Mouse (Mus musculus) stomach, embryonic 14.5 days (tissue): ENCODE data around the gene Cdhr3. TPM values are rescaled to one million over a fixed set of nuclear protein-coding genes. Genes with fewer than 3 reads are reported as not detected.

Source experiments
- ATAC-seq: fragments of 200-750 bp; cut with Nextera tagmentation; 2 replicates; pipeline ENCODE4 v1.8.0; 2017; ENCODE audit warnings: low read depth, moderate TSS enrichment; ENCODE audit not compliant: insufficient number of reproducible peaks, insufficient read depth, low FRiP score
- H3K27ac ChIP-seq: fragments of 300-500 bp; sonication (generic); 2 replicates; pipeline ENCODE4 v1.5.1; 2014; ENCODE audit warnings: mild to moderate bottlenecking, low read length, moderate library complexity, mixed read lengths
- H3K27me3 ChIP-seq: fragments of 300-500 bp; sonication (generic); 2 replicates; pipeline ENCODE4 v1.6.1; 2014; ENCODE audit warnings: low read length, control low read depth, mixed read lengths; ENCODE audit not compliant: control insufficient read depth, insufficient read depth
- H3K36me3 ChIP-seq: fragments of 300-500 bp; sonication (generic); 2 replicates; pipeline ENCODE4 v1.6.1; 2014; ENCODE audit warnings: mild to moderate bottlenecking, control low read depth, low read length, moderate library complexity, mixed read lengths; ENCODE audit not compliant: control insufficient read depth, insufficient read depth
- H3K4me1 ChIP-seq: fragments of 300-500 bp; sonication (generic); 2 replicates; pipeline ENCODE4 v1.6.1; 2014; ENCODE audit warnings: low read length, control low read depth, mixed read lengths; ENCODE audit not compliant: control insufficient read depth, insufficient read depth
- H3K4me2 ChIP-seq: fragments of 300-500 bp; sonication (generic); replicated peaks from 2 replicates; pipeline ENCODE4 v1.6.1; 2014; ENCODE audit warnings: low read depth, low read length, control low read depth
- H3K4me3 ChIP-seq: fragments of 300-500 bp; sonication (generic); 2 replicates; pipeline ENCODE4 v1.5.1; 2014; ENCODE audit warnings: low read depth, low read length, control low read depth
- H3K9ac ChIP-seq: fragments of 300-500 bp; sonication (generic); replicated peaks from 2 replicates; pipeline ENCODE4 v1.6.1; 2014; ENCODE audit warnings: low read depth, mild to moderate bottlenecking, control low read depth, low read length, moderate library complexity, mixed read lengths
- H3K9me3 ChIP-seq: fragments of 300-500 bp; sonication (generic); 2 replicates; pipeline ENCODE4 v1.6.1; 2016; ENCODE audit warnings: low read depth, low read length, control low read depth; ENCODE audit not compliant: control insufficient read depth
- WGBS: fragments of 180-500 bp; shearing (Covaris S2); extraction: QIAGEN DNeasy Blood & Tissue Kit; methylation state at CpG from one replicate; pipeline ENCODE4 v1.1.7; 2014; 5-methylcytosine and 5-hydroxymethylcytosine counted together
- microRNA-seq: library from miRNA; unstranded; fragments of <30 nt; microRNA quantifications from one replicate; pipeline ENCODE4, GENCODE M21; 2016
- polyA plus RNA-seq: library from polyadenylated mRNA; unstranded; fragments of >200 nt; fragmentation: Nextera tagmentation; extraction: Ambion mirVana; gene quantifications from 2 replicates; pipeline ENCODE4 v1.2.1, GENCODE M21; 2014

The Cdhr3 gene
- polyA plus RNA-seq, 1 experiment from 2014 or later = 0.13 TPM

DNA sequence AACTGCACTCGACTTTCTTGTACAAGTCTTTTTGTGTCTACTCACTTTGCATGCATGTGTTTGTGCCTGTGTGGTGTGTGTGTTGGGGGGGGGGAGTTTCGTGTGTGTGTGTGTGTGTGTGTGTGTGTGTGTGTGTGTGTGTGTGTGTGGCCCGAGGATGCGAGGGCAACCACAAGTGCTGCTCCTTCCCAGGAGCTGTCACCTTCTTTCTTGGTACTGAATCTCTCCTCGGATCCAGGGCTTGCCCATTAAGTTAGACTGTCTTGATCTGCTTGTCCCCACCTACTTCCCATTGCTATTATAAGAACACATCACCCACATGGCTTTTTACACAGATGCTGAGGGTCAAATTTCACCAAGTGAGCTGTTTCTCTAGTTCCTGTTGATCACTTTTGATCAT lies 93.9 kb downstream of the Cdhr3 start:
- no peak overlapping the region for H3K9ac ChIP-seq
- 73% methylated on average over 5 of the region's 5 CpGs for WGBS
- no peak overlapping the region for H3K27ac ChIP-seq
- H3K27me3 ChIP-seq = no peaks in the 10 kb centered on the region
- no peaks in the 10 kb centered on the region for H3K4me1 ChIP-seq
- H3K4me2 ChIP-seq = no peak overlapping the region
- H3K4me3 ChIP-seq = no peak overlapping the region
- H3K9me3 ChIP-seq = no peaks in the 10 kb centered on the region
- ATAC-seq = no peak
- no peaks in the 10 kb centered on the region for H3K36me3 ChIP-seq

DNA sequence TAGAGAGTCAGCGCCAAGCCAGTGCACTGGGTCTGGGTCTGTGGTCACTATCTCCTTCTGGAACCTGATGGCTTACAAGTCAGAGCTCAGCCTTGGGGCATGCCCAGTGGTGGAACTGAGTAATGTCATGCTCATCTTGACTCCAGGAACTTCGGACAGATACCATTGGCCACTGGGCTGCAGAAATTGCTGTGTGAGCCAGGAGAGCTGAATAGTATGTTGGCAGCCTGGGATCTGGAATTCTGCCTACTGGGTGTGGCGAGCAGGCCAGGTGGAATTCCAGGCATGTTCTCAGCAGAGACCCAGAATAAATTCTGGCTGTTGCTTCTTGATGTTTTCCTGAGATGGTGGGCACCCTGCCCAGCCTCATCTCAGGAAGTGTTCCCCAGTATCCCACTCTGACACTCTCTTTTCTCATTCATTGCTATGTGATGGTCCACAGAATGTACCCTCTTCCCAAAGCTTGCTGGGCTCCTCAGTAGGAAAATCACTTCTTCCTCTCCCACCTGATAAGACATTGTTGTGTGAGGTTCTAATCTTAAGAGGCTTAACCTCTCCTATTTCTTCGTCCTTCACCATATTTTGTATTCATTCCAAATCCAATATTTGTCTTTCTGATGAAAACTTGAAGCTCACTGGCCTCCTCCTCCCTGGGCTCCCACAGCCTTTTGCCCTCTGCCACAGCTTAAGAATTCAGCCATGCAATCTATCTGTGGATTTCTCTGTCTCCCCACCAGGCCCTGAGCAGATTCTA lies 97.4 kb downstream of the Cdhr3 start:
- WGBS = 69% methylated on average over 4 of the region's 4 CpGs
- Histone ChIP-seq H3K4me1 (no peaks in the 10 kb centered on the region), H3K9me3 (no peaks in the 10 kb centered on the region), H3K4me2 (no peak overlapping the region), H3K27ac (no peak overlapping the region), H3K9ac (no peak overlapping the region), H3K4me3 (no peak overlapping the region), H3K36me3 (no peaks in the 10 kb centered on the region), H3K27me3 (no peaks in the 10 kb centered on the region)
- ATAC-seq = no peak

DNA sequence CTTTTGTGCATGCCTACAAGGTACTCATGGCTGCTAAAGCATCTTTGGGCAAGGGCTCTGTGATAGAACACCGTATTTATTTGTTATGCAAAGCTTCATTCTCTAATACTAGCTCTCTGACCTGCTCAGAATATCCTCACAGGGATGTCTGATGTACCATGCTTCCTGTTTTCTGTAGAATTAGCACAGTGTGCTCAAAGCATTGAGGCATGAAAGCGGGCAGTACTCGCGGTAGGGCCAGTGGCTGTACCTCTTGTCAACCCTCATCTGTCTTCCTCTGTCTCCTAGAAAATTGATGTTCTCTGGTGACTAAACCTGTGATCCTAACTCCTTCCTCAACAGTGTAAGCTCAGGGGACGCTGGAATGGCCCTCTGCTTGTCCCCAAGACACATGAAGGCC lies 98.6 kb downstream of the Cdhr3 start:
- Histone ChIP-seq H3K4me3 (no peak overlapping the region), H3K9ac (no peak overlapping the region), H3K36me3 (no peaks in the 10 kb centered on the region), H3K27me3 (no peaks in the 10 kb centered on the region), H3K4me2 (no peak overlapping the region), H3K27ac (no peak overlapping the region), H3K4me1 (no peaks in the 10 kb centered on the region), H3K9me3 (no peaks in the 10 kb centered on the region)
- whole genome bisulfite sequencing = 66% methylated on average over 5 of the region's 5 CpGs
- no peak for ATAC-seq

DNA sequence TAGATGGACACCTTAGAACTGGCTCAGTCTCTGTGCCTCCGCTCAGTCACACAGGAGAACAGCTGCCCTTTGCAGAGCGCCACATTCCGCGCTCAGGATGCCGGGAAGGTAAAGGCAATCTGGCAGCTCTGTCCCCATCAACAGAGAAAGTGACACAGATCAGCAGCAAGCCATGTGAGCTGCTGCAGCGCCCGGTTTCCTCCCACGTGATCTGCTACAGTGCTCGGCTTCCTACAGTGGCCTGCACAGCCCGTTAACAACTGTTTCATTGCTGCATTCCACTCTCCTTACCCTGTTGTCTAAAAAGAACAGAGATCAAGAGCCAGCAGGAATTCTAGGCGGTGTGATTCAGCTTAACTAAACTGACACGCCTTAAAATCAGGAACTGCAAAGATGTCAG lies 102.9 kb downstream of the Cdhr3 start:
- 62% methylated on average over 12 of the region's 12 CpGs for WGBS
- no peak overlapping the region for H3K4me3 ChIP-seq
- peak; percentile 71; the same call in 1 of the 2 replicates for ATAC-seq
- H3K9ac ChIP-seq = no peak overlapping the region
- no peaks in the 10 kb centered on the region for H3K4me1 ChIP-seq
- no peaks in the 10 kb centered on the region for H3K27me3 ChIP-seq
- H3K9me3 ChIP-seq = no peaks in the 10 kb centered on the region
- no peaks in the 10 kb centered on the region for H3K36me3 ChIP-seq
- no peak overlapping the region for H3K4me2 ChIP-seq
- H3K27ac ChIP-seq = no peak overlapping the region

DNA sequence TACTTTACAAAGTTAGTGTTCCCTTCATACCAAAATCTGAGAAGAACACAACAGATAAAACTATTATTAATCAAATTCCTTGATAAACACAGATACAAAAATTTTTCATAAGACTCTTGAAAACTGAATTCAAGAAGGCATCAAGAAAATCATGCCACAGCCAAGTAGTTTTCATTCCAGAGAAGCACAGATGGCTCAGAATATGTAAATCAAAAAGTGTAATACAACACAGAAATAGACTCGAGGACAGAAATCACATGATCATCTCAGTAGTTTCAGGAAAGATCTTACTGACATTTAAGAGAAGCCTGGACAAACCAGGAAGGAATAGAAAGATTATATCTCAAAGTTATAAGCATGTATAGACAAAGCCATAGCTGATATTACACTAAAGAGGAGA lies 106.4 kb downstream of the Cdhr3 start:
- Histone ChIP-seq H3K4me2 (no peak overlapping the region), H3K27me3 (no peaks in the 10 kb centered on the region), H3K9me3 (no peaks in the 10 kb centered on the region), H3K36me3 (no peaks in the 10 kb centered on the region), H3K4me3 (no peak overlapping the region), H3K27ac (no peak overlapping the region), H3K4me1 (no peaks in the 10 kb centered on the region), H3K9ac (no peak overlapping the region)
- 65% methylated on average over 1 of the region's 1 CpGs for WGBS
- ATAC-seq = no peak

Small RNA genes within 50 kb of the gene (microRNA-seq; reads per million reads assigned to microRNA genes)
- gene Gm22904 = not detected

Other genes with a start within 250 kb of the Cdhr3 start
- 137 and 150 TPM in 2 replicates for gene Sypl, start 139.0 kb downstream of the Cdhr3 start, polyA plus RNA-seq
- gene Atxn7l1, start 54.8 kb upstream of the Cdhr3 start, polyA plus RNA-seq = 17.6 and 21.5 TPM in 2 replicates